Comparison of ENCODE assay signal across 27 mouse cellular contexts in genomic region chr13:57275871-57276270, GRCm38 (mm10).
DNase-seq lines count a peak whose midpoint lies in the region; ATAC-seq lines count a peak whose summit lies in the region.
"Had no signal": no experiment of that assay in that cellular context is flagged by ENCODE, and none has a peak within 500 bp of the region (broad histone marks: within the 10 kb centered on the region; RNA-seq: fewer than 3 reads in every experiment).

No protein-coding gene starts in this region.

- ATAC-seq in forebrain, embryonic 12.5 days (ENCODE audit: low FRiP score): no peak
- no peak for ATAC-seq in erythroblast, adult 5-6 weeks (replicated peaks; ENCODE audit: low FRiP score, poor library complexity, severe bottlenecking)
- ATAC-seq: CD4-positive, CD25-positive, alpha-beta regulatory T cell, adult 4 months; forebrain, embryonic 13.5 days; forebrain, embryonic 15.5 days; forebrain, postnatal 0 days; Patski had no signal

- H3K27me3 ChIP-seq in forebrain, embryonic 10.5 days (ENCODE audit: poor library complexity, severe bottlenecking): no peaks in the 10 kb centered on the region
- no peaks in the 10 kb centered on the region for H3K27me3 ChIP-seq in forebrain, embryonic 12.5 days
- H3K27me3 ChIP-seq in heart, embryonic 10.5 days (ENCODE audit: insufficient read depth, poor library complexity, severe bottlenecking): no peaks in the 10 kb centered on the region
- H3K27me3 ChIP-seq: CH12.LX; embryonic facial prominence, embryonic 13.5 days; embryonic facial prominence, embryonic 15.5 days; forebrain, embryonic 13.5 days had no signal

- intact Hi-C loops in heart, postnatal 36 days (cut with DNase I): no loop called here

- no peak overlapping the region for H3K4me3 ChIP-seq in forebrain, embryonic 10.5 days
- H3K4me3 ChIP-seq in forebrain, embryonic 12.5 days (replicated peaks): no peak overlapping the region
- H3K4me3 ChIP-seq in heart, embryonic 10.5 days: no peak overlapping the region
- H3K4me3 ChIP-seq: embryonic facial prominence, embryonic 13.5 days; embryonic facial prominence, embryonic 15.5 days; forebrain, embryonic 13.5 days; forebrain, embryonic 15.5 days had no signal

- H3K9ac ChIP-seq in forebrain, embryonic 12.5 days: no peak overlapping the region
- H3K9ac ChIP-seq: embryonic facial prominence, embryonic 13.5 days; embryonic facial prominence, embryonic 15.5 days; forebrain, embryonic 13.5 days; forebrain, embryonic 15.5 days; forebrain, postnatal 0 days had no signal

- peak; percentile 9 for DNase-seq in forebrain, embryonic 10.5 days (ENCODE audit: extremely low spot score, low spot score)
- peak; percentile 58 for DNase-seq in heart, embryonic 10.5 days (ENCODE audit: low spot score)
- no peak for DNase-seq in heart, postnatal 36 days
- DNase-seq in testis, postnatal 14 days (ENCODE audit: low spot score): peak; percentile 52
- DNase-seq in testis, postnatal 10 days (ENCODE audit: low spot score): no peak
- DNase-seq: adrenal gland, adult 2 months; adrenal gland, postnatal 10 days; adrenal gland, postnatal 25 days; B cell, adult 2 months; cerebellum, adult 11 months; cerebellum, adult 18-20 months; cerebellum, adult 8-10 months; cerebellum, adult 9-11 months; cerebellum, postnatal 14 days; cerebellum, postnatal 36 days; embryo, embryonic 11 days; forebrain, postnatal 0 days had no signal

- no peaks in the 10 kb centered on the region for H3K9me3 ChIP-seq in forebrain, embryonic 10.5 days
- no peaks in the 10 kb centered on the region for H3K9me3 ChIP-seq in forebrain, embryonic 12.5 days
- no peaks in the 10 kb centered on the region for H3K9me3 ChIP-seq in heart, embryonic 10.5 days
- H3K9me3 ChIP-seq: embryonic facial prominence, embryonic 13.5 days; embryonic facial prominence, embryonic 15.5 days; forebrain, embryonic 13.5 days; forebrain, embryonic 15.5 days had no signal

- no peak overlapping the region for H3K27ac ChIP-seq in forebrain, embryonic 10.5 days
- H3K27ac ChIP-seq in forebrain, embryonic 12.5 days: no peak overlapping the region
- no peak overlapping the region for H3K27ac ChIP-seq in heart, embryonic 10.5 days
- H3K27ac ChIP-seq: embryonic facial prominence, embryonic 13.5 days; embryonic facial prominence, embryonic 15.5 days; forebrain, embryonic 13.5 days; forebrain, embryonic 15.5 days had no signal

- no peaks in the 10 kb centered on the region for H3K4me1 ChIP-seq in forebrain, embryonic 10.5 days
- no peaks in the 10 kb centered on the region for H3K4me1 ChIP-seq in forebrain, embryonic 12.5 days
- H3K4me1 ChIP-seq in heart, embryonic 10.5 days: no peaks in the 10 kb centered on the region
- H3K4me1 ChIP-seq: embryonic facial prominence, embryonic 13.5 days; embryonic facial prominence, embryonic 15.5 days; forebrain, embryonic 13.5 days; forebrain, embryonic 15.5 days had no signal

- WGBS in forebrain, embryonic 10.5 days: 86% methylated on average over 11 of the region's 11 CpGs
- 83% methylated on average over 11 of the region's 11 CpGs for WGBS in forebrain, embryonic 12.5 days
- WGBS in heart, embryonic 10.5 days: 85% methylated on average over 11 of the region's 11 CpGs

- H3K4me2 ChIP-seq in forebrain, embryonic 12.5 days: no peak overlapping the region
- H3K4me2 ChIP-seq: embryonic facial prominence, embryonic 13.5 days; embryonic facial prominence, embryonic 15.5 days; forebrain, embryonic 13.5 days; forebrain, embryonic 15.5 days had no signal

- H3K36me3 ChIP-seq in forebrain, embryonic 10.5 days (replicated peaks): no peaks in the 10 kb centered on the region
- H3K36me3 ChIP-seq in forebrain, embryonic 12.5 days (replicated peaks): no peaks in the 10 kb centered on the region
- no peaks in the 10 kb centered on the region for H3K36me3 ChIP-seq in heart, embryonic 10.5 days
- H3K36me3 ChIP-seq: embryonic facial prominence, embryonic 13.5 days; embryonic facial prominence, embryonic 15.5 days; forebrain, embryonic 15.5 days; G1E had no signal

Comparison
In these comparisons a context has a peak if more than half of its experiments do, and no peak if none do; other contexts are left out.
1. DNase-seq: peak in forebrain, embryonic 10.5 days (single experiment), heart, embryonic 10.5 days (single experiment) and testis, postnatal 14 days (single experiment); none in heart, postnatal 36 days (0 of 2) and testis, postnatal 10 days (single experiment).